Mouse (Mus musculus): ENCODE data around the gene Gm26938. TPM values are rescaled to one million over a fixed set of nuclear protein-coding genes. Genes with fewer than 3 reads are reported as not detected.

Gm26938 gene
- total and polyA plus RNA-seq, 3 experiments = not detected

DNA sequence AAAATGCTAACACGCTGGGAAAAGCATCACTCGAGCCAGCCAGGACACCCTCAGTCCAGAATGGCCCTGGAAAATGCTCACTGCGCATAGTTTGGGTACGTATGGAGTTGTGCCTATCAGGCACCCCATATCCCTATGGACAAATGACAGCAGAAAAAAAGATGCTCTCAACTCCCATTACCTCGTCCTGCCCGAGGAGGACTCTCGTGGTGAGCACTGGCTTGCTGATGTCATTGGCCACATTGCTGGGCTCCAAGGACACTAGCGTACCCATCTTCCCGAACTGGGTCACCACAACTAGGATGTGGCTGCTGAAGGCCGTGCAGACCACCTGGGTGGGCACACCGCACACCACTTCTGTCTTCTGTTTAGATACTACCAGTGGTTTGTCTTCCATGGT is 260 bp downstream of the Gm26938 start:
- no peak for ATAC-seq (ENCODE audit: extremely low read depth, insufficient number of reproducible peaks, low FRiP score, poor library complexity, severe bottlenecking)
- Histone ChIP-seq H3K9me3 (replicated peaks) (no peaks in the 10 kb centered on the region), H3K36me3 (replicated peaks) (peaks cover 50% of the 10 kb centered on the region), H3K4me1 (ENCODE audit: insufficient read depth, low read depth, low read length) (peaks cover 64% of the 10 kb centered on the region), H3K4me3 (ENCODE audit: low read depth, low read length) (peak overlapping the region; percentile 90), H3K27me3 (ENCODE audit: insufficient read depth, low read length) (no peaks in the 10 kb centered on the region)
- TF ChIP-seq GATA2 (IDR thresholded peaks at IDR 0.05; ENCODE audit: borderline replicate concordance, low read depth, low read length) (no peak), GATA1 (IDR thresholded peaks at IDR 0.05; ENCODE audit: borderline replicate concordance, low read length) (no peak), POLR2AphosphoS5 (IDR thresholded peaks at IDR 0.05; ENCODE audit: insufficient replicate concordance, low read depth, low read length) (no peak), TAL1 (conservative IDR thresholded peaks at IDR 0.05; ENCODE audit: low read depth, low read length) (no peak), CTCF (IDR thresholded peaks at IDR 0.05; ENCODE audit: low read depth, low read length) (no peak)
- no peak for DNase-seq (ENCODE audit: low spot score)

DNA sequence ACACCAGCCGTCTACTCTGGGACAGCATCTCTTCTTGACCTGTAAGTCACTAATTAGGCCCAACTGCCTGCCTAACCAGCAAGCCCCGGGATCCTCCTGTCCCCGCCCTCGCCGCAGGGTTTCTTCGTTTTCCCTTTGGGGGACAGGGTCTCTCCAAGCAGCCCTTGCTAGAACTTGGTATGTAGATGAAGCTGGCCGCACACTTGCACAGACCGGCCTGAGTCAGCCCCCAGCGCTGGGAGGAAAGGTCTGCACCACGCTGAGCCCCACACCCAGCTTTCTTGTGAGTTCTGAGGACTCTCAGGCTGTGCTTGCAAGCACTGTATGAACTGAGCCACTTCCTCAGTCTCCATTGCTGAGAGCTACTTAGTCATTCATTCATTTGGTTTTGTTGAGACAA is 1.7 kb downstream of the Gm26938 start:
- Histone ChIP-seq H3K27me3 (ENCODE audit: insufficient read depth, low read length) (no peaks in the 10 kb centered on the region), H3K36me3 (replicated peaks) (peaks cover 64% of the 10 kb centered on the region), H3K9me3 (replicated peaks) (no peaks in the 10 kb centered on the region), H3K4me1 (ENCODE audit: insufficient read depth, low read depth, low read length) (peaks cover 61% of the 10 kb centered on the region), H3K4me3 (ENCODE audit: low read depth, low read length) (no peak overlapping the region; the same call in 1 of the 2 replicates)
- TF ChIP-seq GATA2 (IDR thresholded peaks at IDR 0.05; ENCODE audit: borderline replicate concordance, low read depth, low read length) (no peak), CTCF (IDR thresholded peaks at IDR 0.05; ENCODE audit: low read depth, low read length) (no peak), POLR2AphosphoS5 (IDR thresholded peaks at IDR 0.05; ENCODE audit: insufficient replicate concordance, low read depth, low read length) (no peak), GATA1 (IDR thresholded peaks at IDR 0.05; ENCODE audit: borderline replicate concordance, low read length) (no peak), TAL1 (conservative IDR thresholded peaks at IDR 0.05; ENCODE audit: low read depth, low read length) (no peak)
- ATAC-seq (ENCODE audit: extremely low read depth, insufficient number of reproducible peaks, low FRiP score, poor library complexity, severe bottlenecking) = no peak
- DNase-seq (ENCODE audit: low spot score) = no peak

DNA sequence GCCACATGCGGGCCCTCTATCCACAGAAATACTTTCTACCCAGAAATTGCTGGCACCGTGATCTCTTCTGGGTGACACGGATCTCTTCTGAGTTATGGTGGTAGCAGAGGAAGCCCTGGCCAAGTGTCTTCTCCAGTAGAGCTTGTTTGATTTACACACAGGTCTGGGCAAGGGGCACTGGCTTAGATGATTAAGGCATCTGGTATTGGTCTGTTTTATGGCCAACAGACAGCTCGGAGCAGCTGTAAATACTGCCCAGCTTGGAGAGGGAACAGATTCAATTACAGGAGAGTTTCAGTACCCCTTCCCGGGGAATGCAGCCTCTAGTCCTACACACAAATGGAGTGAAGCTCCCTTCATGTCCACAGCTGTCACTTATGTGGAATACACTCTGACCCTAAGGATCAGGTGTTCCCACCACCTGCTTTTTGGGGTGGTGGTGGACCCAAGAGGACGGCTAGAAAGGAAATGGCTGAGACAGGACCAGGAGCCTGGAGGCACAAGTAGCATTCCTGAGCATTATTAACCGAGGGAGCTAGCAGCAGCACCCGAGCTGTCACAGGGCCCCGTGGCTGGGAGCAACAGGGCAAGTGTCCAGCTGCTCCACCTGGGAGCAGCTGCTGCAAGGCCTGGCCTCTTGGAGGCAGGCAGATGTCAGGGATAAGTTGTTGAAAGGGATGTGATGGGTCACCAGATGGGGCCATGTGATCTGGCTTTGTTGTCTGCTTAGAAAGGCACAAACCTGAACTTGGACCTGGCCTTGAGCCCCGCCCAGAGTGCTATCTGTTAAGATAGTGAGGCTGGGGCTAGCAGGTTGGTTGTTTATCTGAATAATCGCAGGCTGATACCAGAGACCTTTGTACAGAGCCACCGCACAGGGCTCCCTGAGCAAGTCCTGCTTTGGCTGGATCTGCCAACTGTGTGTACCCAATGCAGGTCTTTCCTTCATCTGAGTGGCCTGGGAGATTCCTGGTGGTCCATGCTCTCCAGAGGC is 4.4 kb downstream of the Gm26938 start:
- Histone ChIP-seq H3K4me3 (ENCODE audit: low read depth, low read length) (no peak overlapping the region; the same call in 1 of the 2 replicates), H3K36me3 (replicated peaks) (peaks cover 71% of the 10 kb centered on the region), H3K4me1 (ENCODE audit: insufficient read depth, low read depth, low read length) (peaks cover 82% of the 10 kb centered on the region), H3K27me3 (ENCODE audit: insufficient read depth, low read length) (no peaks in the 10 kb centered on the region), H3K9me3 (replicated peaks) (no peaks in the 10 kb centered on the region)
- no peak for DNase-seq (ENCODE audit: low spot score)
- TF ChIP-seq TAL1 (conservative IDR thresholded peaks at IDR 0.05; ENCODE audit: low read depth, low read length) = no peak
- no peak for TF ChIP-seq CTCF (IDR thresholded peaks at IDR 0.05; ENCODE audit: low read depth, low read length)
- no peak for TF ChIP-seq GATA2 (IDR thresholded peaks at IDR 0.05; ENCODE audit: borderline replicate concordance, low read depth, low read length)
- no peak for TF ChIP-seq GATA1 (IDR thresholded peaks at IDR 0.05; ENCODE audit: borderline replicate concordance, low read length)
- TF ChIP-seq POLR2AphosphoS5 (IDR thresholded peaks at IDR 0.05; ENCODE audit: insufficient replicate concordance, low read depth, low read length) = no peak
- no peak for ATAC-seq (ENCODE audit: extremely low read depth, insufficient number of reproducible peaks, low FRiP score, poor library complexity, severe bottlenecking)

GRCm38 (mm10) chr5:139819538-139820181 is 6.5 kb downstream of the Gm26938 start, which contains the start of gene Tmem184a:
TSS of gene Tmem184a (minus strand) at chr5:139819917.
- Histone ChIP-seq H3K36me3 (replicated peaks) (peaks cover 58% of the 10 kb centered on the region), H3K4me3 (ENCODE audit: low read depth, low read length) (no peak within 1 kb of the TSS; the same call in 1 of the 2 replicates), H3K4me1 (ENCODE audit: insufficient read depth, low read depth, low read length) (peaks cover 85% of the 10 kb centered on the region), H3K27me3 (ENCODE audit: insufficient read depth, low read length) (no peaks in the 10 kb centered on the region), H3K9me3 (replicated peaks) (no peaks in the 10 kb centered on the region)
- TF ChIP-seq GATA2 (IDR thresholded peaks at IDR 0.05; ENCODE audit: borderline replicate concordance, low read depth, low read length) (no peak), TAL1 (conservative IDR thresholded peaks at IDR 0.05; ENCODE audit: low read depth, low read length) (no peak), CTCF (IDR thresholded peaks at IDR 0.05; ENCODE audit: low read depth, low read length) (no peak), GATA1 (IDR thresholded peaks at IDR 0.05; ENCODE audit: borderline replicate concordance, low read length) (no peak), POLR2AphosphoS5 (IDR thresholded peaks at IDR 0.05; ENCODE audit: insufficient replicate concordance, low read depth, low read length) (no peak)
- ATAC-seq (ENCODE audit: extremely low read depth, insufficient number of reproducible peaks, low FRiP score, poor library complexity, severe bottlenecking) (no peak), DNase-seq (ENCODE audit: low spot score) (no peak)

DNA sequence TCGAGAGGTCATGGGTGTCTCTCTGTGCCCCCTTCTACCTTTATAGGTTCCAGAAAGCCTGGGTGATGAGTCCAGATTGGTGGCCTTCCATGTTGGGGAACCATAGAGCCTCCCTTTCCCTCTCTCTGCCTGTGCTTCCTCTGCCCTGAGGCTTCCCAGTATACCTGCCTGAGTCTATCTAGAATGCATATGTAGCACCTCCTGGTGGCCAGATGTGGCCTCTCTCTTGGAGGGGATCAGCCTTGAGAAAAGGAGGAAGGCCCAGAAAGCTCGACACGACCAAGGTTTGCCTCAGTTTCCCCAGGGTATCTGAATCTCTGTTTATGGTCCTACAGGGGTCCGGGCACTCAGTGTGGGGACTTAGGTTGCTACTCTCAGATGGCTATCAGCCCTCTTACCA is 7.4 kb downstream of the Gm26938 start:
- Histone ChIP-seq H3K4me3 (ENCODE audit: low read depth, low read length) (no peak overlapping the region; the same call in 1 of the 2 replicates), H3K4me1 (ENCODE audit: insufficient read depth, low read depth, low read length) (peaks cover 86% of the 10 kb centered on the region), H3K27me3 (ENCODE audit: insufficient read depth, low read length) (no peaks in the 10 kb centered on the region; the same call in 1 of the 2 replicates), H3K9me3 (replicated peaks) (no peaks in the 10 kb centered on the region), H3K36me3 (replicated peaks) (peaks cover 50% of the 10 kb centered on the region)
- ATAC-seq (ENCODE audit: extremely low read depth, insufficient number of reproducible peaks, low FRiP score, poor library complexity, severe bottlenecking) (peak; percentile 52; the same call in 1 of the 2 replicates), DNase-seq (ENCODE audit: low spot score) (peak; percentile 58)
- TF ChIP-seq CTCF (IDR thresholded peaks at IDR 0.05; ENCODE audit: low read depth, low read length) = peak; percentile 77
- no peak for TF ChIP-seq GATA2 (IDR thresholded peaks at IDR 0.05; ENCODE audit: borderline replicate concordance, low read depth, low read length)

DNA sequence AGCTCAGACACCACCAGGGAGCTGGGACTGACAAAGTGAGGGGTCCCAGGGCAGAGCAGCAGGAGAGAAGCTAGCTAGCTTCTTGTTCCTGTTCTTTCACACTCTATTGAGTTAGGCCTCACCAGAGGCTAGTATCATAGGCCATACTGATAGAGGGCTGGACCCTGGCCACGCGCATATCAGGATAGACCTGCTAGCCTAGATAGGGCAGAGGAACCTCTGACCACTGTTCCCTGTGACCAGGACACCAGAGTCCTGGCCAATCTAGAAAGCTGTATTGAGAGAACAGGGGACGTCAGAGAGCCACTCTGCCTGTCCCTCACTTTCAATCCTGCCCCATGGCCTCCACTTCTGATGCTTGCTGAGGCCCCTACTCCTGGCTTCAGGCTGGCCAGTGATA is 8.2 kb downstream of the Gm26938 start:
- TF ChIP-seq GATA1 (IDR thresholded peaks at IDR 0.05; ENCODE audit: borderline replicate concordance, low read length) = no peak
- TF ChIP-seq CTCF (IDR thresholded peaks at IDR 0.05; ENCODE audit: low read depth, low read length) = no peak
- no peak for TF ChIP-seq TAL1 (conservative IDR thresholded peaks at IDR 0.05; ENCODE audit: low read depth, low read length)
- TF ChIP-seq GATA2 (IDR thresholded peaks at IDR 0.05; ENCODE audit: borderline replicate concordance, low read depth, low read length) = no peak
- TF ChIP-seq POLR2AphosphoS5 (IDR thresholded peaks at IDR 0.05; ENCODE audit: insufficient replicate concordance, low read depth, low read length) = no peak
- peak overlapping the region; percentile 36; the same call in 1 of the 2 replicates for H3K4me3 ChIP-seq (ENCODE audit: low read depth, low read length)
- H3K27me3 ChIP-seq (ENCODE audit: insufficient read depth, low read length) = no peaks in the 10 kb centered on the region; the same call in 1 of the 2 replicates
- H3K9me3 ChIP-seq (replicated peaks) = no peaks in the 10 kb centered on the region
- H3K36me3 ChIP-seq (replicated peaks) = peaks cover 42% of the 10 kb centered on the region
- ATAC-seq (ENCODE audit: extremely low read depth, insufficient number of reproducible peaks, low FRiP score, poor library complexity, severe bottlenecking) (peak; percentile 81), DNase-seq (ENCODE audit: low spot score) (no peak)
- peaks cover 84% of the 10 kb centered on the region for H3K4me1 ChIP-seq (ENCODE audit: insufficient read depth, low read depth, low read length)
